Comparison of ENCODE assay signal across 8 mouse cellular contexts in genomic region chr15:103190531-103191462, GRCm38 (mm10). TPM values are rescaled to one million over a fixed set of nuclear protein-coding genes. Genes with fewer than 3 reads are reported as not detected.
DNase-seq lines count a peak whose midpoint lies in the region; ATAC-seq and TF ChIP-seq lines count a peak whose summit lies in the region.

No protein-coding gene starts in this region.

- H3K9ac ChIP-seq in midbrain, embryonic 11.5 days (ENCODE audit: low read length), result no peak overlapping the region
- H3K9ac ChIP-seq in midbrain, embryonic 13.5 days (replicated peaks), result no peak overlapping the region; the same call in 1 of the 2 replicates
- no peak overlapping the region for H3K9ac ChIP-seq in kidney, embryonic 14.5 days (ENCODE audit: low read depth, low read length)
- no peak overlapping the region for H3K9ac ChIP-seq in intestine, embryonic 15.5 days

- DNase-seq in gastrocnemius, adult 2 months, result peak; percentile 75
- no peak for DNase-seq in gastrocnemius, adult 8-10 months (ENCODE audit: low spot score in 2 of 2)
- DNase-seq in midbrain, embryonic 11.5 days (ENCODE audit: low spot score, missing footprints), result peak; percentile 93
- peak; percentile 36 for DNase-seq in neural tube, embryonic 10.5 days (ENCODE audit: extremely low spot score, low spot score)

- H3K4me1 ChIP-seq in midbrain, embryonic 11.5 days (ENCODE audit: control insufficient read depth, insufficient read depth, low read length), result no peaks in the 10 kb centered on the region
- 0 out of 2 replicates have a peak, but pooled peaks cover 3% of the 10 kb centered on the region for H3K4me1 ChIP-seq in midbrain, embryonic 13.5 days (replicated peaks)
- 0 out of 2 replicates have a peak, but pooled peaks cover 12% of the 10 kb centered on the region for H3K4me1 ChIP-seq in kidney, embryonic 14.5 days (ENCODE audit: control insufficient read depth, insufficient read depth, low read length)
- no peaks in the 10 kb centered on the region for H3K4me1 ChIP-seq in intestine, embryonic 15.5 days (replicated peaks)

- no peaks in the 10 kb centered on the region for H3K27me3 ChIP-seq in midbrain, embryonic 11.5 days (ENCODE audit: control insufficient read depth, insufficient read depth, low read length)
- no peaks in the 10 kb centered on the region for H3K27me3 ChIP-seq in midbrain, embryonic 13.5 days
- H3K27me3 ChIP-seq in kidney, embryonic 14.5 days (ENCODE audit: control insufficient read depth, insufficient read depth, low read length), result no peaks in the 10 kb centered on the region
- H3K27me3 ChIP-seq in intestine, embryonic 15.5 days (replicated peaks), result no peaks in the 10 kb centered on the region

- ATAC-seq in midbrain, embryonic 11.5 days (ENCODE audit: low FRiP score), result no peak
- ATAC-seq in midbrain, embryonic 13.5 days, result no peak; the same call in 1 of the 2 replicates
- ATAC-seq in activated CD4-positive, CD25-positive, alpha-beta regulatory T cell, adult 4 months, result peak; percentile 40
- ATAC-seq in kidney, embryonic 14.5 days (ENCODE audit: low FRiP score, low TSS enrichment), result peak; percentile 71
- no peak for ATAC-seq in intestine, embryonic 15.5 days

- intact Hi-C loops in gastrocnemius, adult 2 months (cut with DNase I), result no loop called here

- 67% methylated on average over 10 of the region's 10 CpGs for WGBS in midbrain, embryonic 11.5 days
- WGBS in midbrain, embryonic 13.5 days, result 69% methylated on average over 10 of the region's 10 CpGs
- WGBS in kidney, embryonic 14.5 days, result 26% methylated on average over 10 of the region's 10 CpGs
- WGBS in intestine, embryonic 15.5 days, result 57% methylated on average over 10 of the region's 10 CpGs

- no peaks in the 10 kb centered on the region for H3K9me3 ChIP-seq in midbrain, embryonic 11.5 days (ENCODE audit: control insufficient read depth, low read length)
- no peaks in the 10 kb centered on the region for H3K9me3 ChIP-seq in midbrain, embryonic 13.5 days
- H3K9me3 ChIP-seq in kidney, embryonic 14.5 days (ENCODE audit: control insufficient read depth, low read length), result no peaks in the 10 kb centered on the region
- H3K9me3 ChIP-seq in intestine, embryonic 15.5 days, result no peaks in the 10 kb centered on the region

- no peak overlapping the region for H3K4me2 ChIP-seq in midbrain, embryonic 11.5 days
- H3K4me2 ChIP-seq in midbrain, embryonic 13.5 days (replicated peaks), result no peak overlapping the region
- no peak overlapping the region for H3K4me2 ChIP-seq in kidney, embryonic 14.5 days (replicated peaks; ENCODE audit: low read depth, low read length)
- no peak overlapping the region for H3K4me2 ChIP-seq in intestine, embryonic 15.5 days (replicated peaks)

- H3K4me3 ChIP-seq in gastrocnemius, adult 2 months, result no peak overlapping the region
- H3K4me3 ChIP-seq in midbrain, embryonic 11.5 days (ENCODE audit: low read depth, low read length), result no peak overlapping the region
- H3K4me3 ChIP-seq in midbrain, embryonic 13.5 days (replicated peaks), result no peak overlapping the region
- no peak overlapping the region for H3K4me3 ChIP-seq in kidney, embryonic 14.5 days (ENCODE audit: low read length)
- H3K4me3 ChIP-seq in intestine, embryonic 15.5 days (replicated peaks), result no peak overlapping the region

- no peak overlapping the region for H3K27ac ChIP-seq in gastrocnemius, adult 2 months
- no peak overlapping the region for H3K27ac ChIP-seq in midbrain, embryonic 11.5 days (ENCODE audit: low read depth, low read length)
- no peak overlapping the region for H3K27ac ChIP-seq in midbrain, embryonic 13.5 days
- H3K27ac ChIP-seq in kidney, embryonic 14.5 days (ENCODE audit: low read depth, low read length), result peak overlapping the region; percentile 73; the same call in 1 of the 2 replicates
- H3K27ac ChIP-seq in intestine, embryonic 15.5 days, result no peak overlapping the region

- peaks cover 9% of the 10 kb centered on the region for H3K36me3 ChIP-seq in midbrain, embryonic 11.5 days (ENCODE audit: control insufficient read depth, insufficient read depth, low read length)
- H3K36me3 ChIP-seq in midbrain, embryonic 13.5 days, result peaks cover 45% of the 10 kb centered on the region
- peaks cover 43% of the 10 kb centered on the region for H3K36me3 ChIP-seq in kidney, embryonic 14.5 days (ENCODE audit: control insufficient read depth, insufficient read depth, low read length)
- H3K36me3 ChIP-seq in intestine, embryonic 15.5 days, result peaks cover 5% of the 10 kb centered on the region; the same call in 1 of the 2 replicates

- TF ChIP-seq CTCF in gastrocnemius, adult 2 months (IDR thresholded peaks at IDR 0.05), result peak; percentile 77

RNA-seq across cellular contexts. Expression of gene Smug1, which starts 23.9 kb away (rescaled TPM):
- total RNA-seq in gastrocnemius, adult 2 months (2021), result 10 to 100 TPM; 10.8 to 12.7 TPM
- 10 to 100 TPM in 3 of 4 experiments, 1 to 10 TPM in 1; 10.0 to 19.3 (median 12.3) TPM for total RNA-seq in gastrocnemius, adult 8-10 months (2022)
- polyA plus RNA-seq in midbrain, embryonic 11.5 days (2014; fragmentation: Nextera tagmentation; extraction: Ambion mirVana), result 26.5 and 27.2 TPM in 2 replicates
- polyA plus RNA-seq in midbrain, embryonic 13.5 days (2015; fragmentation: Nextera tagmentation; extraction: Ambion mirVana), result 26.8 and 27.7 TPM in 2 replicates
- 1 to 10 TPM; 4.0 to 5.8 TPM for polyA plus RNA-seq in activated CD4-positive, CD25-positive, alpha-beta regulatory T cell, adult 4 months (2017; shearing (Covaris generic))
- 11.5 and 19.5 TPM in 2 replicates for polyA plus RNA-seq in kidney, embryonic 14.5 days (2014; fragmentation: Nextera tagmentation; extraction: Ambion mirVana)
- polyA plus RNA-seq in intestine, embryonic 15.5 days (2015; fragmentation: Nextera tagmentation; extraction: Ambion mirVana), result 17.8 and 18.2 TPM in 2 replicates

RNA-seq across cellular contexts. Expression of gene Cbx5, which starts 48.8 kb away (rescaled TPM):
- 10 to 100 TPM; 24.4 to 36.6 TPM for total RNA-seq in gastrocnemius, adult 2 months (2021)
- 10 to 100 TPM; 25.0 to 34.2 (median 28.9) TPM for total RNA-seq in gastrocnemius, adult 8-10 months (2022)
- polyA plus RNA-seq in midbrain, embryonic 11.5 days (2014; fragmentation: Nextera tagmentation; extraction: Ambion mirVana), result 206 and 218 TPM in 2 replicates
- 146 and 164 TPM in 2 replicates for polyA plus RNA-seq in midbrain, embryonic 13.5 days (2015; fragmentation: Nextera tagmentation; extraction: Ambion mirVana)
- 10 to 100 TPM; 30.9 to 34.2 TPM for polyA plus RNA-seq in activated CD4-positive, CD25-positive, alpha-beta regulatory T cell, adult 4 months (2017; shearing (Covaris generic))
- polyA plus RNA-seq in kidney, embryonic 14.5 days (2014; fragmentation: Nextera tagmentation; extraction: Ambion mirVana), result 146 and 161 TPM in 2 replicates
- 86.7 and 98.0 TPM in 2 replicates for polyA plus RNA-seq in intestine, embryonic 15.5 days (2015; fragmentation: Nextera tagmentation; extraction: Ambion mirVana)

RNA-seq across cellular contexts. Expression of gene Hnrnpa1, which starts 49.4 kb away (rescaled TPM):
- total RNA-seq in gastrocnemius, adult 2 months (2021), result 10 to 100 TPM; 93.9 to 98.7 TPM
- total RNA-seq in gastrocnemius, adult 8-10 months (2022), result 100 to 1,000 TPM in 1 of 4 experiments, 10 to 100 TPM in 3; 82.7 to 111 (median 89.3) TPM
- 1,348 and 1,391 TPM in 2 replicates for polyA plus RNA-seq in midbrain, embryonic 11.5 days (2014; fragmentation: Nextera tagmentation; extraction: Ambion mirVana)
- polyA plus RNA-seq in midbrain, embryonic 13.5 days (2015; fragmentation: Nextera tagmentation; extraction: Ambion mirVana), result 1,022 and 1,113 TPM in 2 replicates
- polyA plus RNA-seq in activated CD4-positive, CD25-positive, alpha-beta regulatory T cell, adult 4 months (2017; shearing (Covaris generic)), result 100 to 1,000 TPM; 335 to 345 TPM
- polyA plus RNA-seq in kidney, embryonic 14.5 days (2014; fragmentation: Nextera tagmentation; extraction: Ambion mirVana), result 1,180 and 1,314 TPM in 2 replicates
- polyA plus RNA-seq in intestine, embryonic 15.5 days (2015; fragmentation: Nextera tagmentation; extraction: Ambion mirVana), result 652 and 741 TPM in 2 replicates

Comparison
In these comparisons a context has a peak if more than half of its experiments do, and no peak if none do; other contexts are left out.
1. DNase-seq: peak in gastrocnemius, adult 2 months (single experiment), midbrain, embryonic 11.5 days (single experiment) and neural tube, embryonic 10.5 days (single experiment); none in gastrocnemius, adult 8-10 months (0 of 2).
2. ATAC-seq: peak in activated CD4-positive, CD25-positive, alpha-beta regulatory T cell, adult 4 months (single experiment) and kidney, embryonic 14.5 days (single experiment); none in midbrain, embryonic 11.5 days (single experiment), midbrain, embryonic 13.5 days (single experiment) and intestine, embryonic 15.5 days (single experiment).